Mouse (Mus musculus): ENCODE data around the gene Cdk17.
A peak's percentile ranks its signal among the peaks of the same experiment; 100 is the strongest.

The Cdk17 gene

GRCm38 (mm10) chr10:93171182-93171855 lies 10.6 kb downstream of the Cdk17 start:
- peak; percentile 38 for DNase-seq

- no peak for DNase-seq
Measured at GRCm38 (mm10) chr10:93177471-93177870, 16.8 kb downstream of the Cdk17 start.

- no peak for DNase-seq
Measured at GRCm38 (mm10) chr10:93177874-93178273, 17.2 kb downstream of the Cdk17 start.

GRCm38 (mm10) chr10:93178662-93179061 lies 18.0 kb downstream of the Cdk17 start:
- DNase-seq = no peak

GRCm38 (mm10) chr10:93179669-93180460 lies 19.2 kb downstream of the Cdk17 start:
- no peak for DNase-seq

GRCm38 (mm10) chr10:93184351-93184976 lies 23.8 kb downstream of the Cdk17 start:
- DNase-seq = no peak

GRCm38 (mm10) chr10:93188440-93188999 lies 27.8 kb downstream of the Cdk17 start:
- DNase-seq = no peak

GRCm38 (mm10) chr10:93190475-93191262 lies 30.0 kb downstream of the Cdk17 start:
- DNase-seq = no peak

GRCm38 (mm10) chr10:93197092-93197491 lies 36.4 kb downstream of the Cdk17 start:
- no peak for DNase-seq

GRCm38 (mm10) chr10:93198958-93199357 lies 38.3 kb downstream of the Cdk17 start:
- no peak for DNase-seq

GRCm38 (mm10) chr10:93201846-93202458 lies 41.3 kb downstream of the Cdk17 start:
- no peak for DNase-seq

GRCm38 (mm10) chr10:93205287-93205956 lies 44.7 kb downstream of the Cdk17 start:
- DNase-seq = no peak

- DNase-seq = no peak
Measured at GRCm38 (mm10) chr10:93207176-93207575, 46.5 kb downstream of the Cdk17 start.

- DNase-seq = no peak
Measured at GRCm38 (mm10) chr10:93212699-93213098, 52.0 kb downstream of the Cdk17 start.

- no peak for DNase-seq
Measured at GRCm38 (mm10) chr10:93213339-93213738, 52.7 kb downstream of the Cdk17 start.

GRCm38 (mm10) chr10:93214251-93214650 lies 53.6 kb downstream of the Cdk17 start:
- no peak for DNase-seq

GRCm38 (mm10) chr10:93215051-93215763 lies 54.5 kb downstream of the Cdk17 start:
- no peak for DNase-seq

GRCm38 (mm10) chr10:93225751-93226150 lies 65.1 kb downstream of the Cdk17 start:
- DNase-seq = no peak

- peak; percentile 47 for DNase-seq
Measured at GRCm38 (mm10) chr10:93227921-93228320, 67.2 kb downstream of the Cdk17 start.

GRCm38 (mm10) chr10:93228401-93229007 lies 67.8 kb downstream of the Cdk17 start:
- DNase-seq = no peak

Measured in thymus, postnatal 14 days (tissue).